Mouse (Mus musculus) G1E (cell line): Measurements from ENCODE around the gene Otop3.

Experiments used
- CTCF ChIP-seq: IDR thresholded peaks from 2 replicates; pipeline ENCODE4 v1.5.1; 2012; ENCODE audit warnings: low read depth, low read length, inconsistent platforms, mixed read lengths
- GATA1 ChIP-seq: IDR thresholded peaks from 2 replicates; pipeline ENCODE4 v1.6.1; 2012; ENCODE audit warnings: borderline replicate concordance, low read length, inconsistent platforms, mixed read lengths
- GATA2 ChIP-seq: IDR thresholded peaks from 2 replicates; pipeline ENCODE4 v1.6.1; 2012; ENCODE audit warnings: low read depth, low read length, inconsistent platforms, borderline replicate concordance
- POLR2AphosphoS5 ChIP-seq: IDR thresholded peaks from 2 replicates; pipeline ENCODE4 v1.6.1; 2012; ENCODE audit warnings: low read depth, low read length, inconsistent platforms; ENCODE audit not compliant: insufficient replicate concordance

GRCm38 (mm10) chr11:115314249-115314648 lies 20.3 kb upstream of the Otop3 start:
- TF ChIP-seq CTCF: no peak
- no peak for TF ChIP-seq GATA1
- no peak for TF ChIP-seq GATA2
- TF ChIP-seq POLR2AphosphoS5: no peak
